Mouse (Mus musculus): ENCODE measurements around the gene Arhgdib. TPM values are rescaled to one million over a fixed set of nuclear protein-coding genes. Genes with fewer than 3 reads are reported as not detected.

The Arhgdib gene
- polyA plus RNA-seq, 1 experiment from 2014 or later = 16.6 TPM

GRCm38 (mm10) chr6:136935233-136935632 lies 6.5 kb downstream of the Arhgdib start:
- no peak overlapping the region for H3K9ac ChIP-seq (replicated peaks; ENCODE audit: low read length)
- DNase-seq (peak; percentile 59), ATAC-seq (ENCODE audit: low FRiP score, low TSS enrichment) (no peak)
- H3K36me3 ChIP-seq (ENCODE audit: control insufficient read depth, insufficient read depth, low read length) = no peaks in the 10 kb centered on the region
- no peak overlapping the region for H3K4me2 ChIP-seq (ENCODE audit: low read length)
- no peak overlapping the region for H3K4me3 ChIP-seq (replicated peaks; ENCODE audit: low read depth, low read length)
- H3K9me3 ChIP-seq (ENCODE audit: control insufficient read depth, low read length) = no peaks in the 10 kb centered on the region
- 64% methylated on average over 3 of the region's 3 CpGs for WGBS
- peaks cover 4% of the 10 kb centered on the region; the same call in 1 of the 2 replicates for H3K4me1 ChIP-seq (ENCODE audit: control insufficient read depth, insufficient read depth, low read length)
- no peak overlapping the region for H3K27ac ChIP-seq (replicated peaks; ENCODE audit: low read depth, low read length)
- H3K27me3 ChIP-seq (ENCODE audit: control insufficient read depth, insufficient read depth, low read length) = no peaks in the 10 kb centered on the region

GRCm38 (mm10) chr6:136934068-136934467 lies 7.6 kb downstream of the Arhgdib start:
- ATAC-seq (ENCODE audit: low FRiP score, low TSS enrichment) = no peak
- Histone ChIP-seq H3K27me3 (ENCODE audit: control insufficient read depth, insufficient read depth, low read length) (no peaks in the 10 kb centered on the region), H3K4me2 (ENCODE audit: low read length) (no peak overlapping the region), H3K9me3 (ENCODE audit: control insufficient read depth, low read length) (no peaks in the 10 kb centered on the region), H3K36me3 (ENCODE audit: control insufficient read depth, insufficient read depth, low read length) (no peaks in the 10 kb centered on the region), H3K9ac (replicated peaks; ENCODE audit: low read length) (no peak overlapping the region), H3K4me1 (ENCODE audit: control insufficient read depth, insufficient read depth, low read length) (peaks cover 4% of the 10 kb centered on the region; the same call in 1 of the 2 replicates), H3K27ac (replicated peaks; ENCODE audit: low read depth, low read length) (no peak overlapping the region), H3K4me3 (replicated peaks; ENCODE audit: low read depth, low read length) (no peak overlapping the region)
- 61% methylated on average over 7 of the region's 7 CpGs for WGBS
- no peak for DNase-seq

- Histone ChIP-seq H3K36me3 (ENCODE audit: control insufficient read depth, insufficient read depth, low read length) (no peaks in the 10 kb centered on the region), H3K9ac (replicated peaks; ENCODE audit: low read length) (no peak overlapping the region), H3K4me2 (ENCODE audit: low read length) (no peak overlapping the region), H3K9me3 (ENCODE audit: control insufficient read depth, low read length) (no peaks in the 10 kb centered on the region), H3K4me1 (ENCODE audit: control insufficient read depth, insufficient read depth, low read length) (peaks cover 4% of the 10 kb centered on the region; the same call in 1 of the 2 replicates), H3K27me3 (ENCODE audit: control insufficient read depth, insufficient read depth, low read length) (no peaks in the 10 kb centered on the region), H3K27ac (replicated peaks; ENCODE audit: low read depth, low read length) (no peak overlapping the region), H3K4me3 (replicated peaks; ENCODE audit: low read depth, low read length) (no peak overlapping the region)
- 87% methylated on average over 13 of the region's 13 CpGs for WGBS
- ATAC-seq (ENCODE audit: low FRiP score, low TSS enrichment) = no peak
- DNase-seq = peak; percentile 37
Measured at GRCm38 (mm10) chr6:136931246-136931645, 10.5 kb downstream of the Arhgdib start.

GRCm38 (mm10) chr6:136930677-136931076 lies 11.0 kb downstream of the Arhgdib start:
- Histone ChIP-seq H3K4me1 (ENCODE audit: control insufficient read depth, insufficient read depth, low read length) (peaks cover 4% of the 10 kb centered on the region; the same call in 1 of the 2 replicates), H3K36me3 (ENCODE audit: control insufficient read depth, insufficient read depth, low read length) (no peaks in the 10 kb centered on the region), H3K27ac (replicated peaks; ENCODE audit: low read depth, low read length) (no peak overlapping the region), H3K9ac (replicated peaks; ENCODE audit: low read length) (no peak overlapping the region), H3K27me3 (ENCODE audit: control insufficient read depth, insufficient read depth, low read length) (no peaks in the 10 kb centered on the region), H3K4me3 (replicated peaks; ENCODE audit: low read depth, low read length) (no peak overlapping the region), H3K9me3 (ENCODE audit: control insufficient read depth, low read length) (no peaks in the 10 kb centered on the region), H3K4me2 (ENCODE audit: low read length) (no peak overlapping the region)
- WGBS = 68% methylated on average over 12 of the region's 12 CpGs
- DNase-seq = no peak
- ATAC-seq (ENCODE audit: low FRiP score, low TSS enrichment) = no peak

- DNase-seq = no peak
- no peak overlapping the region for H3K4me3 ChIP-seq (replicated peaks; ENCODE audit: low read depth, low read length)
- H3K36me3 ChIP-seq (ENCODE audit: control insufficient read depth, insufficient read depth, low read length) = no peaks in the 10 kb centered on the region
- 96% methylated on average over 1 of the region's 1 CpGs for WGBS
- no peak overlapping the region for H3K4me2 ChIP-seq (ENCODE audit: low read length)
- H3K27me3 ChIP-seq (ENCODE audit: control insufficient read depth, insufficient read depth, low read length) = no peaks in the 10 kb centered on the region
- H3K9ac ChIP-seq (replicated peaks; ENCODE audit: low read length) = no peak overlapping the region
- H3K27ac ChIP-seq (replicated peaks; ENCODE audit: low read depth, low read length) = no peak overlapping the region
- no peak for ATAC-seq (ENCODE audit: low FRiP score, low TSS enrichment)
- no peaks in the 10 kb centered on the region for H3K4me1 ChIP-seq (ENCODE audit: control insufficient read depth, insufficient read depth, low read length)
- H3K9me3 ChIP-seq (ENCODE audit: control insufficient read depth, low read length) = no peaks in the 10 kb centered on the region
Measured at GRCm38 (mm10) chr6:136927626-136928025, 14.1 kb downstream of the Arhgdib start.

- Histone ChIP-seq H3K36me3 (ENCODE audit: control insufficient read depth, insufficient read depth, low read length) (no peaks in the 10 kb centered on the region), H3K4me1 (ENCODE audit: control insufficient read depth, insufficient read depth, low read length) (no peaks in the 10 kb centered on the region), H3K27me3 (ENCODE audit: control insufficient read depth, insufficient read depth, low read length) (no peaks in the 10 kb centered on the region), H3K9me3 (ENCODE audit: control insufficient read depth, low read length) (no peaks in the 10 kb centered on the region), H3K4me3 (replicated peaks; ENCODE audit: low read depth, low read length) (no peak overlapping the region), H3K4me2 (ENCODE audit: low read length) (no peak overlapping the region), H3K9ac (replicated peaks; ENCODE audit: low read length) (no peak overlapping the region), H3K27ac (replicated peaks; ENCODE audit: low read depth, low read length) (no peak overlapping the region)
- DNase-seq (no peak), ATAC-seq (ENCODE audit: low FRiP score, low TSS enrichment) (no peak)
- WGBS = 81% methylated on average over 8 of the region's 8 CpGs
Measured at GRCm38 (mm10) chr6:136925049-136925448, 16.6 kb downstream of the Arhgdib start.

GRCm38 (mm10) chr6:136923532-136923931 lies 18.2 kb downstream of the Arhgdib start, which contains the start of gene Pde6h:
TSS of gene Pde6h (plus strand) at chr6:136923832.
- WGBS = 93% methylated on average over 8 of the region's 8 CpGs
- no peak within 1 kb of the TSS for H3K4me3 ChIP-seq (replicated peaks; ENCODE audit: low read depth, low read length)
- H3K4me2 ChIP-seq (ENCODE audit: low read length) = no peak within 1 kb of the TSS
- DNase-seq (no peak), ATAC-seq (ENCODE audit: low FRiP score, low TSS enrichment) (no peak)
- H3K9ac ChIP-seq (replicated peaks; ENCODE audit: low read length) = no peak within 1 kb of the TSS
- no peaks in the 10 kb centered on the region for H3K4me1 ChIP-seq (ENCODE audit: control insufficient read depth, insufficient read depth, low read length)
- H3K27me3 ChIP-seq (ENCODE audit: control insufficient read depth, insufficient read depth, low read length) = no peaks in the 10 kb centered on the region
- no peak within 1 kb of the TSS for H3K27ac ChIP-seq (replicated peaks; ENCODE audit: low read depth, low read length)
- H3K9me3 ChIP-seq (ENCODE audit: control insufficient read depth, low read length) = no peaks in the 10 kb centered on the region
- no peaks in the 10 kb centered on the region for H3K36me3 ChIP-seq (ENCODE audit: control insufficient read depth, insufficient read depth, low read length)

- no peak overlapping the region for H3K4me2 ChIP-seq (ENCODE audit: low read length)
Measured at GRCm38 (mm10) chr6:136922871-136923270, 18.8 kb downstream of the Arhgdib start.

GRCm38 (mm10) chr6:136922080-136922479 lies 19.6 kb downstream of the Arhgdib start, which contains the start of gene Erp27:
TSS of gene Erp27 (minus strand) at chr6:136922180.
- 83% methylated on average over 5 of the region's 5 CpGs for WGBS

More at GRCm38 (mm10) chr6:136922871-136923270, 18.8 kb downstream of the Arhgdib start:
- no peak for DNase-seq
- no peak for ATAC-seq (ENCODE audit: low FRiP score, low TSS enrichment)
- no peaks in the 10 kb centered on the region for H3K4me1 ChIP-seq (ENCODE audit: control insufficient read depth, insufficient read depth, low read length)
- no peaks in the 10 kb centered on the region for H3K36me3 ChIP-seq (ENCODE audit: control insufficient read depth, insufficient read depth, low read length)
- no peaks in the 10 kb centered on the region for H3K27me3 ChIP-seq (ENCODE audit: control insufficient read depth, insufficient read depth, low read length)
- no peaks in the 10 kb centered on the region for H3K9me3 ChIP-seq (ENCODE audit: control insufficient read depth, low read length)
- WGBS = 95% methylated on average over 7 of the region's 7 CpGs
- H3K9ac ChIP-seq (replicated peaks; ENCODE audit: low read length) = no peak overlapping the region
- no peak overlapping the region for H3K4me3 ChIP-seq (replicated peaks; ENCODE audit: low read depth, low read length)
- no peak overlapping the region for H3K27ac ChIP-seq (replicated peaks; ENCODE audit: low read depth, low read length)

More at GRCm38 (mm10) chr6:136922080-136922479, 19.6 kb downstream of the Arhgdib start, which contains the start of gene Erp27:
- Histone ChIP-seq H3K36me3 (ENCODE audit: control insufficient read depth, insufficient read depth, low read length) (no peaks in the 10 kb centered on the region), H3K9me3 (ENCODE audit: control insufficient read depth, low read length) (no peaks in the 10 kb centered on the region), H3K27me3 (ENCODE audit: control insufficient read depth, insufficient read depth, low read length) (no peaks in the 10 kb centered on the region), H3K4me1 (ENCODE audit: control insufficient read depth, insufficient read depth, low read length) (no peaks in the 10 kb centered on the region), H3K9ac (replicated peaks; ENCODE audit: low read length) (no peak within 1 kb of the TSS), H3K4me2 (ENCODE audit: low read length) (no peak within 1 kb of the TSS), H3K27ac (replicated peaks; ENCODE audit: low read depth, low read length) (no peak within 1 kb of the TSS), H3K4me3 (replicated peaks; ENCODE audit: low read depth, low read length) (no peak within 1 kb of the TSS)
- no peak for DNase-seq
- ATAC-seq (ENCODE audit: low FRiP score, low TSS enrichment) = no peak

Data from midbrain, embryonic 14.5 days (tissue).